Mouse (Mus musculus): ENCODE data around the gene Gm17324.
"Not testable (repeated sequence)": the region's sequence is repeated elsewhere in the genome, so short reads cannot be mapped to it uniquely, and the experiment has no call there.

The Gm17324 gene

GRCm38 (mm10) chr9:78447973-78448873 is at the start of gene Gm17324, which contains the start of gene Mto1:
TSS of gene Gm17324 (minus strand) at chr9:78448786.
TSS of gene Mto1 (plus strand) at chr9:78448208.
- DNase-seq: peak; percentile 83 to 93

- DNase-seq: no peak
Observed at GRCm38 (mm10) chr9:78493171-78493570, 44.6 kb upstream of the Gm17324 start.

GRCm38 (mm10) chr9:78492254-78492653 is 43.7 kb upstream of the Gm17324 start:
- no peak for DNase-seq

- DNase-seq: no peak
Observed at GRCm38 (mm10) chr9:78491169-78491568, 42.6 kb upstream of the Gm17324 start.

- DNase-seq: peak; percentile 55 to 59
Observed at GRCm38 (mm10) chr9:78488890-78489420, 40.4 kb upstream of the Gm17324 start, which contains the start of gene Eef1a1. TSS of gene Eef1a1 (minus strand) at chr9:78489151.

GRCm38 (mm10) chr9:78488021-78488420 is 39.4 kb upstream of the Gm17324 start:
- DNase-seq: not testable (repeated sequence)

GRCm38 (mm10) chr9:78484660-78485059 is 36.1 kb upstream of the Gm17324 start:
- DNase-seq: no peak

- peak in 1 of 2 experiments; percentile 22 for DNase-seq
Observed at GRCm38 (mm10) chr9:78482386-78482785, 33.8 kb upstream of the Gm17324 start.

GRCm38 (mm10) chr9:78481423-78482331 is 33.1 kb upstream of the Gm17324 start:
- peak; percentile 94 to 97 for DNase-seq

- peak; percentile 69 to 78 for DNase-seq
Observed at GRCm38 (mm10) chr9:78480706-78481358, 32.2 kb upstream of the Gm17324 start.

- DNase-seq: not testable (repeated sequence)
Observed at GRCm38 (mm10) chr9:78480227-78480626, 31.6 kb upstream of the Gm17324 start.

- DNase-seq: not testable (repeated sequence)
Observed at GRCm38 (mm10) chr9:78479308-78479707, 30.7 kb upstream of the Gm17324 start.

- DNase-seq: not testable (repeated sequence)
Observed at GRCm38 (mm10) chr9:78478009-78478605, 29.5 kb upstream of the Gm17324 start.

GRCm38 (mm10) chr9:78477021-78477551 is 28.5 kb upstream of the Gm17324 start:
- peak in 1 of 2 experiments; percentile 13 for DNase-seq

GRCm38 (mm10) chr9:78476531-78477020 is 28.0 kb upstream of the Gm17324 start:
- no peak for DNase-seq

- no peak for DNase-seq
Observed at GRCm38 (mm10) chr9:78475873-78476272, 27.3 kb upstream of the Gm17324 start.

GRCm38 (mm10) chr9:78475383-78475780 is 26.8 kb upstream of the Gm17324 start:
- no peak for DNase-seq

GRCm38 (mm10) chr9:78474771-78475382 is 26.3 kb upstream of the Gm17324 start:
- no peak for DNase-seq

- no peak for DNase-seq
Observed at GRCm38 (mm10) chr9:78474270-78474669, 25.7 kb upstream of the Gm17324 start.

- no peak for DNase-seq
Observed at GRCm38 (mm10) chr9:78473588-78473987, 25.0 kb upstream of the Gm17324 start.

- DNase-seq: no peak
Observed at GRCm38 (mm10) chr9:78465725-78466124, 17.1 kb upstream of the Gm17324 start.
